Mouse (Mus musculus): ENCODE measurements around the gene Cdk18.

The Cdk18 gene

DNA sequence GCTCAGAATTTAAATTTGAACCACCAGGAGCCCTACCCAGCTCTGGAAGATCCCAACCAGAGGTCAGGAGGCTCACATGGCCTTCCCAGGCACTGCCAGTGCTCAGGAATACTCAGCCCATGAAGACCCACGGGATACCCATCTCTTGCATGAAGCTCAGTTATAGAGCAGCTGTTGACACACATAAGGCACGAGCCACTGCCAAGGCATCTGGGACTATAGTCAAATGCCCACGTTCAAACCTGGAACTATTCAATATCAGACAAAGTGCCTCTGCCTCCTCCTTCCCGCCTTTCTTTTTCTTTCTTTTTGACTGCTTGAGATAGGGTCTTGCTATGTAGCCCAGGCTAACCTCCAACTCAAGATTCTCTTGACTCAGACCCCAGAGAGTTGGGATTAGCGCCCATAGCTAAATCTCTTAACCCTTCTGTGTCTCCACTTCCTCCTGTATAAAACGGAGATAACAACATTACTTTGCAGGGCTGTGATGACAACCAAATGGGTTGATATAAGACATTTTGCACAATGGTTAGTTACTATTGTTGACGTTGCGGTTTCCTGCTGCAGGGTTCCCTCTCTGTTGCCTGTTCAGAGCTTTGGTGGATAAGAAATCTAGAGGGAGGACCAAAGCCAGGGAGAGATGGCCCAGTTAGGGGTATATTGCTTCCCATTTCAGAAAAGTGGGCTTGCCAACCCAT lies 73.9 kb downstream of the Cdk18 start:
- no peak for DNase-seq (ENCODE audit: extremely low spot score)

- no peak for DNase-seq (ENCODE audit: extremely low spot score)
Measured at GRCm38 (mm10) chr1:132065001-132065400, 74.5 kb downstream of the Cdk18 start.

- DNase-seq (ENCODE audit: extremely low spot score), result no peak
Measured at GRCm38 (mm10) chr1:132063096-132063495, 76.4 kb downstream of the Cdk18 start.

Data from embryo, embryonic 9.5 days (tissue).